Mouse (Mus musculus): ENCODE data around the gene Kcnc3.

- TF ChIP-seq POLR2A (IDR thresholded peaks at IDR 0.05; ENCODE audit: extremely low read depth, insufficient read depth, low read length) (no peak), CTCF (IDR thresholded peaks at IDR 0.05; ENCODE audit: low read depth, low read length) (no peak)
Observed at GRCm38 (mm10) chr7:44589149-44589548, 1.3 kb upstream of the Kcnc3 start.
